Mouse (Mus musculus): ENCODE results near the gene Nkiras2. TPM values are rescaled to one million over a fixed set of nuclear protein-coding genes. Genes with fewer than 3 reads are reported as not detected.

The Nkiras2 gene
- total RNA-seq, 2 experiments from 2014 or later, result 18.6 to 19.1 TPM

Other genes starting within 250 kb of the Nkiras2 start
- 10 to 100 TPM; 73.8 to 80.2 TPM for gene Jup, start 221.5 kb upstream of the Nkiras2 start, total RNA-seq (2021)
- 1 to 10 TPM; 3.6 to 4.1 TPM for gene P3h4, start 204.4 kb upstream of the Nkiras2 start, total RNA-seq (2021)
- gene Fkbp10, start 203.5 kb upstream of the Nkiras2 start, total RNA-seq (2021), result 1 to 10 TPM; 5.1 to 6.5 TPM
- gene Nt5c3b, start 177.4 kb upstream of the Nkiras2 start, total RNA-seq (2021), result 1 to 10 TPM; 7.5 to 8.1 TPM
- under 1 TPM; 0.22 to 0.26 TPM for gene Klhl10, start 177.3 kb upstream of the Nkiras2 start, total RNA-seq (2021)
- 1 to 10 TPM; 3.3 to 3.7 TPM for gene Klhl11, start 146.5 kb upstream of the Nkiras2 start, total RNA-seq (2021)
- 10 to 100 TPM; 10.4 to 13.6 TPM for gene Acly, start 91.2 kb upstream of the Nkiras2 start, total RNA-seq (2021)
- under 1 TPM; 0.10 to 0.54 TPM for gene Ttc25, start 73.6 kb upstream of the Nkiras2 start, total RNA-seq (2021)
- 1 to 10 TPM; 4.3 to 7.3 TPM for gene Cnp, start 44.3 kb upstream of the Nkiras2 start, total RNA-seq (2021)
- 100 to 1,000 TPM; 105 to 110 TPM for gene Dnajc7, start 924 bp downstream of the Nkiras2 start, total RNA-seq (2021)
- gene Zfp385c, start 73.2 kb downstream of the Nkiras2 start, total RNA-seq (2021), result under 1 TPM; 0.25 to 0.38 TPM
- gene Dhx58, start 85.0 kb downstream of the Nkiras2 start, total RNA-seq (2021), result 1 to 10 TPM; 1.0 to 1.1 TPM
- 10 to 100 TPM; 10.4 to 10.9 TPM for gene Kat2a, start 93.2 kb downstream of the Nkiras2 start, total RNA-seq (2021)
- gene Hspb9, start 94.6 kb downstream of the Nkiras2 start, total RNA-seq (2021), result not detected
- gene Rab5c, start 119.0 kb downstream of the Nkiras2 start, total RNA-seq (2021), result 10 to 100 TPM; 35.0 to 44.5 TPM
- gene Kcnh4, start 140.7 kb downstream of the Nkiras2 start, total RNA-seq (2021), result not detected
- not detected for gene Hcrt, start 143.7 kb downstream of the Nkiras2 start, total RNA-seq (2021)
- 1 to 10 TPM; 4.4 to 5.0 TPM for gene Ghdc, start 151.7 kb downstream of the Nkiras2 start, total RNA-seq (2021)
- gene Stat5b, start 231.5 kb downstream of the Nkiras2 start, total RNA-seq (2021), result 100 to 1,000 TPM; 103 to 135 TPM
- 10 to 100 TPM in 1 of 2 experiments, 1 to 10 TPM in 1; 8.4 to 11.8 TPM for gene Stat5a, start 240.1 kb downstream of the Nkiras2 start, total RNA-seq (2021)